Mouse (Mus musculus) forebrain, embryonic 11.5 days (tissue): Measurements from ENCODE around the gene Oasl2. TPM values are rescaled to one million over a fixed set of nuclear protein-coding genes. Genes with fewer than 3 reads are reported as not detected.

Experiments used
- ATAC-seq: fragments of 200-750 bp; cut with Nextera tagmentation; replicated peaks from 2 replicates; pipeline ENCODE4 v1.8.0; 2017; ENCODE audit warnings: moderate TSS enrichment; ENCODE audit not compliant: low FRiP score
- DNase-seq: peaks from one replicate; pipeline ENCODE4 v3.0.0-alpha.2; 2017; ENCODE audit warnings: low spot score
- H3K27ac ChIP-seq: fragments of 300-500 bp; sonication (generic); 2 replicates; pipeline ENCODE4 v1.5.1; 2014; ENCODE audit warnings: low read depth, low read length
- H3K27me3 ChIP-seq: fragments of 300-500 bp; sonication (generic); 2 replicates; pipeline ENCODE4 v1.6.1; 2014; ENCODE audit warnings: mild to moderate bottlenecking, low read length, mixed read lengths; ENCODE audit not compliant: control insufficient read depth, insufficient read depth
- H3K36me3 ChIP-seq: fragments of 300-500 bp; sonication (generic); 2 replicates; pipeline ENCODE4 v1.6.1; 2014; ENCODE audit warnings: mild to moderate bottlenecking, low read length, moderate library complexity, mixed read lengths; ENCODE audit not compliant: control insufficient read depth, insufficient read depth
- H3K4me1 ChIP-seq: fragments of 300-500 bp; sonication (generic); replicated peaks from 2 replicates; pipeline ENCODE4 v1.6.1; 2014; ENCODE audit warnings: low read length, mixed read lengths; ENCODE audit not compliant: control insufficient read depth, insufficient read depth
- H3K4me2 ChIP-seq: fragments of 300-500 bp; sonication (generic); 2 replicates; pipeline ENCODE4 v1.6.1; 2014; ENCODE audit warnings: low read depth, mild to moderate bottlenecking, low read length, moderate library complexity, mixed read lengths; ENCODE audit not compliant: severe bottlenecking
- H3K4me3 ChIP-seq: fragments of 300-500 bp; sonication (generic); 2 replicates; pipeline ENCODE4 v1.5.1; 2014; ENCODE audit warnings: low read depth, low read length
- H3K9ac ChIP-seq: fragments of 300-500 bp; sonication (generic); 2 replicates; pipeline ENCODE4 v1.6.1; 2014; ENCODE audit warnings: low read length
- H3K9me3 ChIP-seq: fragments of 300-500 bp; sonication (generic); 2 replicates; pipeline ENCODE4 v1.6.1; 2016; ENCODE audit warnings: low read length, mixed read lengths; ENCODE audit not compliant: control insufficient read depth
- WGBS: fragments of 180-500 bp; shearing (Covaris S2); extraction: QIAGEN DNeasy Blood & Tissue Kit; methylation state at CpG from one replicate; pipeline ENCODE4 v1.1.7; 2014; 5-methylcytosine and 5-hydroxymethylcytosine counted together
- microRNA-seq: library from miRNA; unstranded; fragments of <30 nt; microRNA quantifications from one replicate; pipeline ENCODE4, GENCODE M21; 2016; ENCODE audit not compliant: insufficient number of aligned reads
- polyA plus RNA-seq: library from polyadenylated mRNA; unstranded; fragments of >200 nt; fragmentation: Nextera tagmentation; extraction: Ambion mirVana; gene quantifications from 2 replicates; pipeline ENCODE4 v1.2.1, GENCODE M21; 2014

Oasl2 gene
- polyA plus RNA-seq, 1 experiment from 2014 or later = 1.4 TPM

- no peak for ATAC-seq
- H3K27me3 ChIP-seq = no peaks in the 10 kb centered on the region
- no peak overlapping the region for H3K4me3 ChIP-seq
- no peak for DNase-seq
- 82% methylated on average over 5 of the region's 5 CpGs for WGBS
- H3K4me1 ChIP-seq = no peaks in the 10 kb centered on the region
- no peaks in the 10 kb centered on the region for H3K9me3 ChIP-seq
- no peak overlapping the region for H3K9ac ChIP-seq
- H3K27ac ChIP-seq = no peak overlapping the region
- no peaks in the 10 kb centered on the region for H3K36me3 ChIP-seq
- no peak overlapping the region for H3K4me2 ChIP-seq
These were observed 61.3 kb downstream of the Oasl2 start for GRCm38 (mm10) chr5:114958069-114958468.

Small RNA genes within 50 kb of the gene (microRNA-seq; reads per million reads assigned to microRNA genes)
- gene Mir6240 = 75.7 reads per million, percentile 31 among the genes with 10 or more reads in this experiment

Other genes starting within 250 kb of the Oasl2 start
- gene Trpv4, start 238.5 kb upstream of the Oasl2 start, polyA plus RNA-seq = 0.17 and 0.53 TPM in 2 replicates
- gene Gltp, start 206.0 kb upstream of the Oasl2 start, polyA plus RNA-seq = 78.3 and 81.9 TPM in 2 replicates
- gene Tchp, start 189.2 kb upstream of the Oasl2 start, polyA plus RNA-seq = 19.7 and 22.2 TPM in 2 replicates
- 61.8 and 71.8 TPM in 2 replicates for gene Ankrd13a, start 122.3 kb upstream of the Oasl2 start, polyA plus RNA-seq
- gene Git2, start 121.4 kb upstream of the Oasl2 start, polyA plus RNA-seq = 39.3 and 41.5 TPM in 2 replicates
- gene 1500011B03Rik, start 73.5 kb upstream of the Oasl2 start, polyA plus RNA-seq = 133 and 149 TPM in 2 replicates
- not detected in 2 replicates for gene 4930519G04Rik, start 43.3 kb upstream of the Oasl2 start, polyA plus RNA-seq
- 0.39 and 0.40 TPM in 2 replicates for gene Gm9936, start 38.3 kb upstream of the Oasl2 start, polyA plus RNA-seq
- 0.20 TPM in 1 of 2 replicates, not detected in the other for gene Oasl1, start 26.3 kb downstream of the Oasl2 start, polyA plus RNA-seq
- gene 2210016L21Rik, start 45.2 kb downstream of the Oasl2 start, polyA plus RNA-seq = 49.8 and 51.5 TPM in 2 replicates
- not detected in 2 replicates for gene Hnf1a, start 74.2 kb downstream of the Oasl2 start, polyA plus RNA-seq
- gene Sppl3, start 114.2 kb downstream of the Oasl2 start, polyA plus RNA-seq = 31.7 and 39.5 TPM in 2 replicates
- gene Gm10401, start 201.4 kb downstream of the Oasl2 start, polyA plus RNA-seq = 22.0 and 33.1 TPM in 2 replicates
- 30.1 and 31.5 TPM in 2 replicates for gene Acads, start 222.4 kb downstream of the Oasl2 start, polyA plus RNA-seq
- 81.2 and 83.3 TPM in 2 replicates for gene Unc119b, start 238.0 kb downstream of the Oasl2 start, polyA plus RNA-seq